Mouse (Mus musculus) kidney, postnatal 4 days (tissue): ENCODE results near the gene Boc.
"Not testable (repeated sequence)": the region's sequence is repeated elsewhere in the genome, so short reads cannot be mapped to it uniquely, and the experiment has no call there.

Source experiments
- DNase-seq, 2 experiments: peaks; one replicate each; pipeline ENCODE4 v3.0.0; 2021; ENCODE audit warnings: mixed read lengths in 2 of 2

Gene Boc

GRCm38 (mm10) chr16:44487194-44487593 is 71.5 kb downstream of the Boc start:
- no peak for DNase-seq

- no peak for DNase-seq
Measured at GRCm38 (mm10) chr16:44486612-44487011, 72.1 kb downstream of the Boc start.

- no peak for DNase-seq
Measured at GRCm38 (mm10) chr16:44485691-44486090, 73.0 kb downstream of the Boc start.

GRCm38 (mm10) chr16:44484831-44485230 is 73.9 kb downstream of the Boc start:
- no peak for DNase-seq

GRCm38 (mm10) chr16:44484079-44484478 is 74.6 kb downstream of the Boc start:
- peak; percentile 93 to 94 for DNase-seq

GRCm38 (mm10) chr16:44481599-44482593 is 76.8 kb downstream of the Boc start:
- no peak for DNase-seq

GRCm38 (mm10) chr16:44480616-44481015 is 78.1 kb downstream of the Boc start:
- DNase-seq, result peak in 1 of 2 experiments; percentile 31

- DNase-seq, result no peak
Measured at GRCm38 (mm10) chr16:44479852-44480251, 78.8 kb downstream of the Boc start.

GRCm38 (mm10) chr16:44478767-44479166 is 79.9 kb downstream of the Boc start:
- DNase-seq, result no peak

GRCm38 (mm10) chr16:44475682-44476375 is 82.9 kb downstream of the Boc start:
- no peak for DNase-seq

GRCm38 (mm10) chr16:44475281-44475680 is 83.4 kb downstream of the Boc start:
- DNase-seq, result no peak

GRCm38 (mm10) chr16:44460922-44461321 is 97.8 kb downstream of the Boc start:
- no peak for DNase-seq

- no peak for DNase-seq
Measured at GRCm38 (mm10) chr16:44458826-44459225, 99.9 kb downstream of the Boc start.

GRCm38 (mm10) chr16:44457858-44458257 is 100.8 kb downstream of the Boc start:
- DNase-seq, result no peak

GRCm38 (mm10) chr16:44441913-44442312 is 116.8 kb downstream of the Boc start:
- not testable (repeated sequence) for DNase-seq

- no peak for DNase-seq
Measured at GRCm38 (mm10) chr16:44435481-44435880, 123.2 kb downstream of the Boc start.
